Mouse (Mus musculus) splenic B cell, adult 2 months (primary cell): ENCODE results near the gene Immt.
"Not testable (repeated sequence)": the region's sequence is repeated elsewhere in the genome, so short reads cannot be mapped to it uniquely, and the experiment has no call there.

ENCODE experiments used
- DNase-seq: peaks from one replicate; pipeline ENCODE4 v3.0.0-alpha.2; 2011; ENCODE audit warnings: low read depth, low spot score
- H3K27me3 ChIP-seq: 2 replicates; pipeline ENCODE4 v1.6.1; 2012; ENCODE audit warnings: mild to moderate bottlenecking, low read length, moderate library complexity, mixed read lengths; ENCODE audit not compliant: control insufficient read depth, poor library complexity, insufficient read depth, severe bottlenecking
- H3K36me3 ChIP-seq: 2 replicates; pipeline ENCODE4 v1.6.1; 2012; ENCODE audit warnings: mild to moderate bottlenecking, low read length, moderate library complexity, mixed read lengths; ENCODE audit not compliant: control insufficient read depth, poor library complexity, insufficient read depth, severe bottlenecking

Gene Immt

GRCm38 (mm10) chr6:71908481-71909381 lies 77.6 kb downstream of the Immt start, which contains the start of the genes Ptcd3 and Polr1a:
Gene Ptcd3 (minus strand): TSS chr6:71908750.
Gene Polr1a (plus strand): TSS chr6:71909053.
- Histone ChIP-seq H3K27me3 (no peaks in the 10 kb centered on the region), H3K36me3 (peaks cover 13% of the 10 kb centered on the region)
- DNase-seq: peak; percentile 94

- no peak for DNase-seq
- Histone ChIP-seq H3K27me3 (no peaks in the 10 kb centered on the region), H3K36me3 (peaks cover 12% of the 10 kb centered on the region)
Observed at GRCm38 (mm10) chr6:71909384-71909783, 78.3 kb downstream of the Immt start.

- Histone ChIP-seq H3K36me3 (peaks cover 12% of the 10 kb centered on the region), H3K27me3 (no peaks in the 10 kb centered on the region)
- peak; percentile 59 for DNase-seq
Observed at GRCm38 (mm10) chr6:71909840-71910239, 78.7 kb downstream of the Immt start.

GRCm38 (mm10) chr6:71911686-71912450 lies 80.7 kb downstream of the Immt start:
- no peaks in the 10 kb centered on the region for H3K27me3 ChIP-seq
- DNase-seq: no peak
- H3K36me3 ChIP-seq: peaks cover 9% of the 10 kb centered on the region

- DNase-seq: no peak
- peaks cover 17% of the 10 kb centered on the region for H3K36me3 ChIP-seq
- no peaks in the 10 kb centered on the region for H3K27me3 ChIP-seq
Observed at GRCm38 (mm10) chr6:71920752-71921151, 89.6 kb downstream of the Immt start.

- not testable (repeated sequence) for H3K36me3 ChIP-seq, DNase-seq, H3K27me3 ChIP-seq
Observed at GRCm38 (mm10) chr6:71925233-71925632, 94.1 kb downstream of the Immt start.
